Mouse (Mus musculus) heart, adult 2 months (tissue): Measurements from ENCODE around the gene Tomm40. TPM values are rescaled to one million over a fixed set of nuclear protein-coding genes. Genes with fewer than 3 reads are reported as not detected.

Experiments
- DNase-seq, 2 experiments: peaks; one replicate each; pipeline ENCODE4 v3.0.0; 2021
- H3K27ac ChIP-seq: fragments of 200-600 bp; 2 replicates; pipeline ENCODE4 v1.8.1; 2022
- H3K27me3 ChIP-seq: fragments of 200-500 bp; 2 replicates; pipeline ENCODE4 v1.6.1; 2012; ENCODE audit warnings: mild to moderate bottlenecking, low read length, inconsistent platforms, mixed read lengths; ENCODE audit not compliant: control insufficient read depth, insufficient read depth
- H3K36me3 ChIP-seq: fragments of 200-500 bp; 2 replicates; pipeline ENCODE4 v1.6.1; 2012; ENCODE audit warnings: low read length, inconsistent platforms; ENCODE audit not compliant: control insufficient read depth, insufficient read depth
- H3K4me1 ChIP-seq: fragments of 200-500 bp; 2 replicates; pipeline ENCODE4 v1.6.1; 2011; ENCODE audit warnings: low read length; ENCODE audit not compliant: control insufficient read depth, insufficient read depth
- H3K4me3 ChIP-seq: fragments of 200-600 bp; 2 replicates; pipeline ENCODE4 v1.8.1; 2022
- H3K79me2 ChIP-seq: fragments of 200-500 bp; replicated peaks from 2 replicates; pipeline ENCODE4 v1.6.1; 2012; ENCODE audit warnings: mild to moderate bottlenecking, inconsistent platforms, low read length, moderate library complexity, mixed read lengths; ENCODE audit not compliant: control insufficient read depth, insufficient read depth
- H3K9ac ChIP-seq: fragments of 200-500 bp; 2 replicates; pipeline ENCODE4 v1.6.1; 2012; ENCODE audit warnings: low read depth, mild to moderate bottlenecking, control low read depth, inconsistent platforms, low read length, mixed read lengths
- CTCF ChIP-seq: fragments of 200-600 bp; IDR thresholded peaks from 2 replicates; pipeline ENCODE4 v1.8.1; 2022; ENCODE audit warnings: antibody characterized with exemption, mild to moderate bottlenecking, moderate library complexity
- EP300 ChIP-seq: fragments of 200-500 bp; IDR thresholded peaks from 2 replicates; pipeline ENCODE4 v1.6.1; 2011; ENCODE audit warnings: low read depth, low read length, control low read depth; ENCODE audit not compliant: insufficient read depth
- POLR2A ChIP-seq: fragments of 200-500 bp; IDR thresholded peaks from 2 replicates; pipeline ENCODE4 v1.6.1; 2011; ENCODE audit warnings: mild to moderate bottlenecking, low read depth, low read length, control low read depth; ENCODE audit not compliant: insufficient read depth
- WGBS: fragments of 180-500 bp; shearing (Covaris S2); methylation state at CpG from one replicate; pipeline ENCODE4 v1.1.7; 2018; 5-methylcytosine and 5-hydroxymethylcytosine counted together
- intact Hi-C: fragments of 180-260 bp; cut with DNase I; formaldehyde crosslinking; loops from one replicate; pipeline ENCODE4 v1.15.1; 2025
- polyA plus RNA-seq: library from polyadenylated mRNA; depleted of rRNA; stranded (reverse); fragments of >200 nt; gene quantifications from 2 replicates; pipeline ENCODE4 v1.2.3, GENCODE M21; 2012
- total RNA-seq, 2 experiments: library from RNA; stranded (reverse); gene quantifications; 2 replicates each; pipeline ENCODE4 v1.2.3; 2021

The Tomm40 gene
- total and polyA plus RNA-seq, 3 experiments: 91.2 to 98.2 (median 92.7) TPM

DNA sequence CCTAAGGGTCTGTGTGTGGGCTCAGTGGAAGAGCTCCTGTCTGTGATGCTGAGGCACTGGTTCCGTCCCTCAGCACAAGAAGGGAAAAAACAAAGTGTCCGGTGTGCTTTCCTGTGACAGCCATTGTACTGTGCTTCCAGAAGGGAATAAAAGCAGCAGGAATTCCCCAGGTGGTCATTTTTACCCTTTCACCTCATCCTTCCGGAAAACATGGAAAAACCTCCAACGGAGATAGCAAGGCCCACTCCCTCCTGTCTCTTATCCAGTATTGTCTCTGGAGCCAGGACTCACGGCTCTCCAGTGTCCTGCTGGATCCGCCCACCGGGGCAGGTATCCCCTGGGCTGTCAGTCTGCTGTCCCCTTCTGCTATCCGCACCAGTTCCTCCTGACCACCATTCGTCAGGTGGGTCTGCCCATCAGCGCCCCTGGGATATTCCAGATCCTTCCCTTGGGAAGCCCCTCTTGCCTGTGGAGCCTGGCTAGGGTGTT, 19.0 kb upstream of the Tomm40 start:
- peak overlapping the region; percentile 33; the same call in 1 of the 2 replicates for H3K27ac ChIP-seq
- H3K4me3 ChIP-seq: no peak overlapping the region
- TF ChIP-seq EP300: no peak
- intact Hi-C loops: no loop called here
- no peaks in the 10 kb centered on the region for H3K36me3 ChIP-seq
- H3K79me2 ChIP-seq: no peaks in the 10 kb centered on the region
- H3K27me3 ChIP-seq: no peaks in the 10 kb centered on the region
- no peak overlapping the region for H3K9ac ChIP-seq
- no peak for DNase-seq
- H3K4me1 ChIP-seq: peaks cover 3% of the 10 kb centered on the region
- 47% methylated on average over 10 of the region's 10 CpGs for WGBS

DNA sequence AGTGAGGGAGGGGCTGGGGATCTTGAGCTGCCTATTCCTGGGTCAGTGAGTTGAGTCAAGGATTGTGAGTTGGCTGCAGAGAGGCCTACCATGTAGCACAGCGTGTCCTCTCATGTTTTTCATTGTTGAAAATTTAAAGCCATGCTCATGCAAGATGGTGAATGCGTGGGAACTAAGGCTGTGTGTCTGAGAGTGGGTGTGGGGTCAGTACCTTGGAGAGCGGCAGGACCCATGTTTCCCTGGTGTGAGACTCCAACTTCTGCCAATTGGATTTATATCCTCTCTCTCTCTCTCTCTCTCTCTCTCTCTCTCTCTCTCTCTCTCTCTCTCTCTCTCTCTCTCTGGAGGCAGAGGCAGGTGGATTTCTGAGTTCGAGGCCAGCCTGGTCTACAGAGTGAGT, 11.3 kb upstream of the Tomm40 start:
- Histone ChIP-seq H3K79me2 (no peaks in the 10 kb centered on the region), H3K27me3 (no peaks in the 10 kb centered on the region), H3K36me3 (no peaks in the 10 kb centered on the region), H3K4me3 (no peak overlapping the region), H3K27ac (no peak overlapping the region), H3K4me1 (peaks cover 4% of the 10 kb centered on the region; the same call in 1 of the 2 replicates), H3K9ac (no peak overlapping the region)
- TF ChIP-seq EP300 (no peak), CTCF (no peak), POLR2A (no peak)
- 89% methylated on average over 4 of the region's 4 CpGs for WGBS
- intact Hi-C loops: no loop called here
- DNase-seq: no peak

DNA sequence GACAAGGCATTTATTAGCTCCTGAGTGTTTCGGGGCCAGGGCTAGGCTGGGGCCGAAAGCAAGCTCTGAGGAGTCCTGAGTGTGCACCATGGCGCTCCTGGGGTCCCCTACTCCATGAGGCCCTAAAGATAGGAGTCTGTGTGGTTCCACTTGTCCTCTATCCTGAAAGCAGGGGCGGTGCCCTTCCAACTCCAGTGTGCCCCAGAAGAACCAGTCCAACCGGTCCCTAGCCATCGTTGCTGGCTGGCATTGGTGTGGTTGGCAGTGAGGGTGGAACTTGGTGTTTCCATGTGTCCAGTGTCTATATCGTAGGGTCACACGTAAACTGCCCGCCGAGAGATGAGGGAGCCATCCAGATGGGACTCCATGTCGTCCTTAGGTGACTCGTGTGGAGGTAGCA, 8.9 kb upstream of the Tomm40 start:
- Histone ChIP-seq H3K4me3 (no peak overlapping the region), H3K36me3 (no peaks in the 10 kb centered on the region), H3K79me2 (no peaks in the 10 kb centered on the region), H3K27ac (no peak overlapping the region), H3K27me3 (no peaks in the 10 kb centered on the region), H3K9ac (no peak overlapping the region), H3K4me1 (peaks cover 4% of the 10 kb centered on the region; the same call in 1 of the 2 replicates)
- TF ChIP-seq CTCF: no peak
- TF ChIP-seq EP300: no peak
- no peak for TF ChIP-seq POLR2A
- no peak for DNase-seq
- intact Hi-C loops: loop anchor here (2.0 kb wide), 1 partner anchor 19 kb away; no protein-coding TSS in a partner anchor
- WGBS: 95% methylated on average over 12 of the region's 12 CpGs

DNA sequence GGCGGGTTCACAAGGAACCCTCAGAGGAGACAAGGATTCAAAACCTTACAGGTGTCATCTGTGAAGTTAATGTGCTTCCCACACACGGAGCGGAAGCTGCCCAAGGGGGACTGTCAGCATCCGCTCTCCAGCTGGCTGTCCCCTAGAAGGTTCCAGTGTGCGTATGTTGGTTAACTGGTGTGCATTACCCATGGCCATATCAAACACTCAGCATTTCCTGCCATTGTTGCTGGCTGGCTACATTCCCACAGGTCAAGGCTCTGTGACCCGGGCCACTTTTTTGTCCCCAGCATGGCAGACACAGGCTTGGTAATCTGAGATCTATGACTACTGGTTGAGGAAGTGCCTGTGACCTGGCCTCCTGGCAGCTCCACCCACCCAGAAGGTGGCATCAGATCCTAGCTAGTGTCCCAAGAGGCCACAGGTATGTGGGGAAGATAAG, 7.5 kb upstream of the Tomm40 start:
- Histone ChIP-seq H3K4me3 (no peak overlapping the region), H3K36me3 (no peaks in the 10 kb centered on the region)
- 60% methylated on average over 6 of the region's 6 CpGs for WGBS

DNA sequence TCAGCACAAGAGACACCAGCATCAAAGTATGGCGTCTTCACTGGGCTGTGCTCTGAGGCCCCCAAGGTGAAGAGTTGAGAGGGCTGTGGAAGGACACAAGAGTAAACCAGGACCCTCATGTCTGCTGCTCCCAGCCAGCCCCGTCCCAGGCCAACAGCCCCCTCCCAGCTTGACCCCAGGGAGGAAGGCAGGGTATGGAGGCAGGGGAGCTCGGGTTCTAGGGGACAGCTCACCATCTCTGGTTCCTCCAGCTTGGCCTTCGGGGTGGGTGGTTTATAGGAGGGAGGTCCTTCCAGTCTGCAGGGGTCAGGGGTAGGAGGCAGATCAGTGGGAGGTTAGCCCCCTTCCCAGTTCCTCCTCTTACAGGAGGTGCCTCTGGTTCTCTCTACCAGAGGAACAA, 4.0 kb upstream of the Tomm40 start:
- DNase-seq: no peak
- Histone ChIP-seq H3K4me3 (no peak overlapping the region), H3K27me3 (no peaks in the 10 kb centered on the region), H3K9ac (no peak overlapping the region), H3K36me3 (no peaks in the 10 kb centered on the region), H3K27ac (no peak overlapping the region), H3K4me1 (peaks cover 6% of the 10 kb centered on the region), H3K79me2 (no peaks in the 10 kb centered on the region)
- TF ChIP-seq CTCF (no peak), POLR2A (no peak), EP300 (no peak)
- intact Hi-C loops: no loop called here
- WGBS: 94% methylated on average over 4 of the region's 4 CpGs

More for the DNA sequence above, 7.5 kb upstream of the Tomm40 start:
- Histone ChIP-seq H3K9ac (no peak overlapping the region), H3K79me2 (no peaks in the 10 kb centered on the region), H3K27ac (peak overlapping the region; percentile 74), H3K4me1 (peaks cover 4% of the 10 kb centered on the region; the same call in 1 of the 2 replicates), H3K27me3 (no peaks in the 10 kb centered on the region)
- TF ChIP-seq CTCF (no peak), POLR2A (no peak), EP300 (peak; percentile 90)
- intact Hi-C loops: no loop called here
- peak; percentile 76 to 79 for DNase-seq

DNA sequence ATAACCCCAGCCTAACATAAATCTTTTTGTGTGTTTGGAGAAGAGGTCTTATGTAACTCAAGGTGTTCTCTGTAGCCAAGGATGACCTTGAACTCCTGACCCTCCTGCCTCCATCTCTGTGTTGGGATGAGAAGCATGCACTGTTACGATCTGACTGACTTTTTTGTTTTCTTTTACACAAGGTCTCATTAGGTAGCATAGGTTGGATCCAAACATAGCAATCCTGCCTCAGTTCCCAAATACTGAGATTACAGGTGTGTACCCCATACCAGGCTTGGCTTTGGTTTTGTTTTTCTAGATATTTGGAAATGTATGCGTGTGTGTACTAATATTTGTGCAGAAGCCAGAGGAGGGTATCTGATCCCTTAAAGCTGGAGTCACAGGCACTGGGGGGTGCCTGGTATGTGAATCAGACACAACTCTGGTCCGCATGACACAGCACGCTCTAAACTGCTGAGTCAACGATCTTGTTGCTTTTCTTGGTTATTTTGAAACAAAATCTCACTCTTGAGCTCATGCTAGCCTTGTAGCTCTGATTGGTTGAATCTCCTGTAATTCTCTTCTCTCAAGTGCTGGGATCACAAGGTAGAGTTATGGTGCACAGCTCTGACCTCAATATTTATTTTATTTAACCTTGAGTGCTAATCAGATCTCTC, 3.2 kb upstream of the Tomm40 start:
- H3K9ac ChIP-seq: no peak overlapping the region
- no peak overlapping the region for H3K27ac ChIP-seq
- WGBS: 86% methylated on average over 5 of the region's 5 CpGs
- intact Hi-C loops: no loop called here
- H3K36me3 ChIP-seq: no peaks in the 10 kb centered on the region
- no peak for DNase-seq
- no peaks in the 10 kb centered on the region for H3K27me3 ChIP-seq
- peaks cover 6% of the 10 kb centered on the region for H3K4me1 ChIP-seq
- H3K79me2 ChIP-seq: no peaks in the 10 kb centered on the region
- H3K4me3 ChIP-seq: no peak overlapping the region
- TF ChIP-seq CTCF: no peak
- no peak for TF ChIP-seq EP300
- TF ChIP-seq POLR2A: no peak
